Mouse (Mus musculus) liver, embryonic 13.5 days (tissue): Measurements from ENCODE around the gene 4930535I16Rik. TPM values are rescaled to one million over a fixed set of nuclear protein-coding genes. Genes with fewer than 3 reads are reported as not detected.

Experiments used
- ATAC-seq: fragments of 200-750 bp; cut with Nextera tagmentation; 2 replicates; pipeline ENCODE4 v1.8.0; 2017; ENCODE audit warnings: low read depth, mild to moderate bottlenecking, moderate number of reproducible peaks, moderate library complexity
- DNase-seq: peaks from one replicate; pipeline ENCODE4 v3.0.0; 2022
- H3K27ac ChIP-seq: fragments of 300-500 bp; sonication (generic); 2 replicates; pipeline ENCODE4 v1.5.1; 2015; ENCODE audit warnings: moderate library complexity, mild to moderate bottlenecking, inconsistent platforms
- H3K27me3 ChIP-seq: fragments of 300-500 bp; sonication (generic); 2 replicates; pipeline ENCODE4 v1.6.1; 2015; ENCODE audit warnings: mild to moderate bottlenecking, inconsistent platforms
- H3K36me3 ChIP-seq: fragments of 300-500 bp; sonication (generic); 2 replicates; pipeline ENCODE4 v1.6.1; 2015; ENCODE audit warnings: mild to moderate bottlenecking, inconsistent platforms
- H3K4me1 ChIP-seq: fragments of 300-500 bp; sonication (generic); replicated peaks from 2 replicates; pipeline ENCODE4 v1.6.1; 2015; ENCODE audit warnings: inconsistent platforms
- H3K4me2 ChIP-seq: fragments of 300-500 bp; sonication (generic); 2 replicates; pipeline ENCODE4 v1.6.1; 2015; ENCODE audit warnings: inconsistent platforms, mild to moderate bottlenecking, moderate library complexity
- H3K4me3 ChIP-seq: fragments of 300-500 bp; sonication (generic); replicated peaks from 2 replicates; pipeline ENCODE4 v1.5.1; 2015; ENCODE audit warnings: mild to moderate bottlenecking, inconsistent platforms
- H3K9ac ChIP-seq: fragments of 300-500 bp; sonication (generic); 2 replicates; pipeline ENCODE4 v1.6.1; 2015; ENCODE audit warnings: mild to moderate bottlenecking, inconsistent platforms
- H3K9me3 ChIP-seq: fragments of 300-500 bp; sonication (generic); replicated peaks from 2 replicates; pipeline ENCODE4 v1.6.1; 2016; ENCODE audit warnings: inconsistent platforms
- WGBS: fragments of 180-500 bp; shearing (Covaris S2); methylation state at CpG from one replicate; pipeline ENCODE4 v1.1.7; 2015; ENCODE audit not compliant: insufficient replicate concordance; 5-methylcytosine and 5-hydroxymethylcytosine counted together
- polyA plus RNA-seq: library from polyadenylated mRNA; unstranded; fragments of >200 nt; fragmentation: Nextera tagmentation; extraction: Ambion mirVana; gene quantifications from 2 replicates; pipeline ENCODE4 v1.2.1, GENCODE M21; 2015

The 4930535I16Rik gene
- polyA plus RNA-seq, 1 experiment from 2014 or later, result not detected

DNA sequence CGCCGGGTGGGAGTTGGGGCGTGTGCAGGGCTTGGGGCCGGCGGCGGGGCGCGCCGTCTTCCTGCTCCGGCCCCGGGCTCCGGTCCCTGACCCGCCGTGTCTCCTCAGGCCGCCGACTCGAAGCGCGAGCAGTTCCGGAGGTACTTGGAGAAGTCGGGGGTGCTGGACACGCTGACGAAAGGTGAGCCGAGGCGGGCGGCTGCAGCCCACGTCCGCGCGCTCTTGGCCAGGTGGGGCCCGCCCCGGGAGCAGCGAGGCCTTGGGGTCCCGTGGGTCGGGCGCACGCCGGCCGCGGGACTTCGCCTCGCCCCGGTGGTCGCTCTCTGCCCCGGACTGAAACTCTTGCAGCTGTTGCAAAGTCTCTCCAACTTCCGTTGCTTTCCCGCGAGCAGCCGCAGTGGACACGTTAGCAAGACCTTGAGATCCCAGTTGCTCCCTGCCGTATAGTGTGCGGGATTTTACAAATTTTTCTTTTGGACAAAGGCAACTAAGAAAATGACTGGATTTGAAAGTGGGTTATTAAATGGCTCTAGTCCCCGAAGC lies 12.6 kb downstream of the 4930535I16Rik start:
- Histone ChIP-seq H3K9ac (peak overlapping the region; percentile 86), H3K36me3 (peaks cover 20% of the 10 kb centered on the region), H3K27me3 (no peaks in the 10 kb centered on the region), H3K4me1 (peaks cover 31% of the 10 kb centered on the region), H3K4me3 (peak overlapping the region; percentile 76), H3K9me3 (no peaks in the 10 kb centered on the region), H3K27ac (peak overlapping the region; percentile 86), H3K4me2 (peak overlapping the region; percentile 85)
- DNase-seq, result no peak
- ATAC-seq, result no peak
- WGBS, result under 1% methylated on average over 47 of the region's 53 CpGs

DNA sequence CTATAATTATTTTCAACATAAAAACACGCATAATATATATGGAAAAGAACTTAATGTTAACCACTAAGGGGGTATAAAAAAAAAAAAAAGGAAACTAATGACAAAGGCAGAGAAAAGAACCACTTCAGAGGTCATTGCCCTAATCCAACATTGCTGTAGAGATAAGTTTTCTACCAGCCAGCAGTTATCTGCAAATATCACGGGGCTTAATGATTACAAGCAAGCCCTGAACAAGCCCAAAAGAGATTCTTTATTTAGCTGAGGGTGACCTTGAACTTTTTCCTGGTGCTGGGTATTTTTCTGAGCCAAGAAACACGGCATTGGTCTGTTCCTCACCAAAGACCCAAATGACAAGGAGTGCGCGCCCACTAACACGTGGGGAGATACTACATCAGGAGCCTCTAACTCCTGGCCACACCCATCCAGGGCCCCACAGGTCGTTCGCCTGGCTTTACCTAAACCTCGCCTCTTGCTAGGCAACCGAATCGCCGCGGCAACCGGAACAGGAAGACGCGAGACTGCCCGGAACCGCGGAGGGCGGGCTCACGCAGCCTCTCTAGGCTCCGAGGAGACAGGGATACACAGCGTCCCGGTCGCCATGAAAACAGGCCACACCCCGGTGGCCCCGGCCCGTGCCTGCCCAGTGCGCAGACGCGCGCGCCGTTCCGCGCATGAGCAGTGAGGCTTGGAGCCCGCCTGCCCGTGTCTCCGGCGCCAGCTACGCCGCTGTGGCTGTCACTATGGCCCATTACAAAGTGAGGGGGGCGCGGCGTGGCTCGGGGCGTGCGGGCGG lies 13.3 kb downstream of the 4930535I16Rik start, which contains the start of gene Mycbp:
Mycbp (plus strand) TSS at position 500 of the 793 bp plus-strand sequence.
- peaks cover 13% of the 10 kb centered on the region for H3K36me3 ChIP-seq
- peak within 1 kb of the TSS; percentile 86 for H3K27ac ChIP-seq
- H3K9me3 ChIP-seq, result no peaks in the 10 kb centered on the region
- peak within 1 kb of the TSS; percentile 85 for H3K4me2 ChIP-seq
- no peaks in the 10 kb centered on the region for H3K27me3 ChIP-seq
- H3K4me3 ChIP-seq, result peak within 1 kb of the TSS; percentile 76
- under 1% methylated on average over 48 of the region's 49 CpGs for WGBS
- ATAC-seq (peak; percentile 100), DNase-seq (peak; percentile 99)
- peak within 1 kb of the TSS; percentile 86 for H3K9ac ChIP-seq
- peaks cover 31% of the 10 kb centered on the region for H3K4me1 ChIP-seq

DNA sequence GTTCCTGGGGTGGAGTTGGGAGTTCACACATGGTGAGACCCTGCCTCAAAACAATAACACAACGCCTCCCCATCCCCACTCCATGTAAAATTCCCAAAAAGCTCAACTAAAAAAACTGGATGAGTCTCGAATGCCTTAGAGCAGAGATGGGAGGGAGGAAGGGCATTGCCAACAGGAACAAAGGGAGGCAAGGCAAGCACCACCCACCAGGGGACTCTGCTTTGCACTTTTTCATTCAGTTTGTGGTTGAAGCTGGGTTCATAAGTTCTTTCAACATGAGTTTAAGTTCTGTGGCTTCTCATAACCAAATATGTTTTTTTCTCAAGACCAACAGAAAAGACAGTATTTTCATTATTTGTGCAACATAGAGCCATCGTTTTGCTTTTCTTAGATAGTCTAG lies 14.4 kb downstream of the 4930535I16Rik start:
- H3K27me3 ChIP-seq, result no peaks in the 10 kb centered on the region
- H3K36me3 ChIP-seq, result 0 out of 2 replicates have a peak, but pooled peaks cover 4% of the 10 kb centered on the region
- ATAC-seq (no peak), DNase-seq (no peak)
- no peak overlapping the region for H3K4me3 ChIP-seq
- no peak overlapping the region for H3K27ac ChIP-seq
- H3K9me3 ChIP-seq, result no peaks in the 10 kb centered on the region
- 58% methylated on average over 3 of the region's 3 CpGs for WGBS
- H3K4me1 ChIP-seq, result peaks cover 31% of the 10 kb centered on the region
- no peak overlapping the region for H3K9ac ChIP-seq
- no peak overlapping the region for H3K4me2 ChIP-seq

DNA sequence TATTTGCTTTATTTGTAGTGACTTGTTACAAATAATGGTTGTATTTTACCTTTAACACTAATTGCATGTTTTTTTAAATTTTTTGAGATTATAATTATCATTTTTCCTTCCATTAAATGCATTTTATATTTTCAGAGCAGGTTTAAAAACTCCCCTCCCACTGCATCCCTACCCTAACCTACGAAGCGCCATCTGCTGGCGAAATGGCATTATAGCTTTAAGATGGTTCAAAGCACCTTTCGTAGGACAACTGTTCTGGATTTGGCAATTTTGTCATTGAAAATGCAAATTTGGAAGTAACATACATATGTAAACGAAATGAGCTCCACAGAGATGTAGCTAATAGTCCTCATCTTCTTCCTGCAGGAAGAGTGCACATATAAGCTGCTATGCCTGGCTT lies 19.1 kb downstream of the 4930535I16Rik start:
- Histone ChIP-seq H3K27ac (no peak overlapping the region), H3K27me3 (0 out of 2 replicates have a peak, but pooled peaks cover 2% of the 10 kb centered on the region), H3K36me3 (no peaks in the 10 kb centered on the region), H3K4me2 (no peak overlapping the region), H3K9ac (no peak overlapping the region), H3K4me3 (no peak overlapping the region), H3K4me1 (peaks cover 7% of the 10 kb centered on the region), H3K9me3 (no peaks in the 10 kb centered on the region)
- DNase-seq (no peak), ATAC-seq (no peak)
- 10% methylated on average over 5 of the region's 5 CpGs for WGBS

DNA sequence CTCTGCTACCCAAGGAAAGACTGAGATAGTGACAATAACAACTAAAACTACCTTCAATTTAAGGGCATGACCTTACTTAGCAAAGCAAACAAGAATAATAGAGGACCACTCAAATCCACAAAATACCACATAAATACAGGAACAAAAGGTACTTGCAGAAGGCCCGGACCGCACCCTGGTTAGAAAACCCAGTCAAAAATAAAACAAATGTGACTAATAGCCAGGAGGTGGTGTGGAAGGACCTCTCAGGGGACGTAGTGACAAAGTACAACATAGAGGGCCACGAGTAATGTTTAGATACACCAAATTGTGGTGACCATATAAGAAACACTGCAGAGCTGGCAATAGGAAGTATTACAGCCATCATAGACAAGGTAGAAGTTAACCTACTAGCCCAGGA lies 23.5 kb downstream of the 4930535I16Rik start:
- Histone ChIP-seq H3K4me3 (no peak overlapping the region), H3K4me1 (no peaks in the 10 kb centered on the region), H3K4me2 (no peak overlapping the region), H3K9ac (no peak overlapping the region), H3K27me3 (0 out of 2 replicates have a peak, but pooled peaks cover 4% of the 10 kb centered on the region), H3K9me3 (no peaks in the 10 kb centered on the region), H3K27ac (no peak overlapping the region), H3K36me3 (no peaks in the 10 kb centered on the region)
- no peak for ATAC-seq
- WGBS, result 79% methylated on average over 4 of the region's 4 CpGs
- no peak for DNase-seq

DNA sequence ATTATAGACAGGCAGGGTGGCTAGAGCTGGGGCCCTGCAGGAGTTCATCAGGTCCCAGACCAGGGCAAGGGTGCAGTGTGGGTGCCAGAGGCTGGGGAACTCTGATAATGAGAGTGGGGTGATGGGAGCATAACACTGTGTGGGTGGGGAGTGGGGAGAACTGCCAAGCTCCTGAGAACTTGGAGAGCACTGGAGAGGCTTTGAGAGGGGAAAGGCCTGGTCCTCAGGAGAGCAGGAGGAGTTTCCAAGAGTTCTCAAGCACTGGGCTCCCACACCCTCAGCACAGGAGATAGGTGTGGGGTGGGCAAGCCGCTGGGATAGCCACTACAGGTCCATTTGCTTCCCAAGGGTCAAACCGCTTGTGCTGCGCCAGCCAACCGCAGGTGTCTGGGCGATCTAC lies 24.1 kb downstream of the 4930535I16Rik start:
- H3K36me3 ChIP-seq, result no peaks in the 10 kb centered on the region
- no peak overlapping the region for H3K4me3 ChIP-seq
- no peak for DNase-seq
- no peaks in the 10 kb centered on the region for H3K9me3 ChIP-seq
- no peaks in the 10 kb centered on the region for H3K4me1 ChIP-seq
- H3K27me3 ChIP-seq, result 0 out of 2 replicates have a peak, but pooled peaks cover 4% of the 10 kb centered on the region
- ATAC-seq, result no peak
- H3K9ac ChIP-seq, result no peak overlapping the region
- 78% methylated on average over 5 of the region's 5 CpGs for WGBS
- H3K27ac ChIP-seq, result no peak overlapping the region
- H3K4me2 ChIP-seq, result no peak overlapping the region

Other genes with a start within 250 kb of the 4930535I16Rik start
- gene Macf1, start 233.7 kb downstream of the 4930535I16Rik start, polyA plus RNA-seq, result 9.5 and 9.8 TPM in 2 replicates
- 192 and 201 TPM in 2 replicates for gene Ndufs5, start 199.8 kb downstream of the 4930535I16Rik start, polyA plus RNA-seq
- 28.3 and 31.7 TPM in 2 replicates for gene Akirin1, start 167.7 kb downstream of the 4930535I16Rik start, polyA plus RNA-seq
- not detected in 2 replicates for gene Rhbdl2, start 130.1 kb downstream of the 4930535I16Rik start, polyA plus RNA-seq
- not detected in 2 replicates for gene 4933427I04Rik, start 58.3 kb downstream of the 4930535I16Rik start, polyA plus RNA-seq
- 79.1 and 85.2 TPM in 2 replicates for gene Mycbp, start 13.2 kb downstream of the 4930535I16Rik start, polyA plus RNA-seq
- 21.4 and 25.4 TPM in 2 replicates for gene Rragc, start 576 bp downstream of the 4930535I16Rik start, polyA plus RNA-seq